Mouse (Mus musculus) brain, embryonic 14.5 days (tissue): ENCODE data around the gene Atp5h. TPM values are rescaled to one million over a fixed set of nuclear protein-coding genes. Genes with fewer than 3 reads are reported as not detected.

Source experiments
- DNase-seq: peaks from one replicate; pipeline ENCODE4 v3.0.0-alpha.2; 2011; ENCODE audit warnings: low read depth
- CTCF ChIP-seq: fragments of 200-500 bp; IDR thresholded peaks from 2 replicates; pipeline ENCODE4 v1.5.1; 2012; ENCODE audit warnings: inconsistent platforms, mild to moderate bottlenecking, moderate library complexity, borderline replicate concordance; ENCODE audit not compliant: insufficient read depth, insufficient read length; ENCODE audit errors: extremely low read depth
- POLR2A ChIP-seq: fragments of 200-500 bp; IDR thresholded peaks from 2 replicates; pipeline ENCODE4 v1.6.1; 2012; ENCODE audit warnings: mild to moderate bottlenecking, inconsistent platforms, borderline replicate concordance; ENCODE audit not compliant: poor library complexity, insufficient read depth, insufficient read length, severe bottlenecking; ENCODE audit errors: extremely low read depth
- polyA plus RNA-seq: library from polyadenylated mRNA; depleted of rRNA; stranded (reverse); fragments of >200 nt; gene quantifications from 2 replicates; pipeline ENCODE4 v1.2.3, GENCODE M21; 2012

Gene Atp5h
- polyA plus RNA-seq, 1 experiment: 399 TPM

DNA sequence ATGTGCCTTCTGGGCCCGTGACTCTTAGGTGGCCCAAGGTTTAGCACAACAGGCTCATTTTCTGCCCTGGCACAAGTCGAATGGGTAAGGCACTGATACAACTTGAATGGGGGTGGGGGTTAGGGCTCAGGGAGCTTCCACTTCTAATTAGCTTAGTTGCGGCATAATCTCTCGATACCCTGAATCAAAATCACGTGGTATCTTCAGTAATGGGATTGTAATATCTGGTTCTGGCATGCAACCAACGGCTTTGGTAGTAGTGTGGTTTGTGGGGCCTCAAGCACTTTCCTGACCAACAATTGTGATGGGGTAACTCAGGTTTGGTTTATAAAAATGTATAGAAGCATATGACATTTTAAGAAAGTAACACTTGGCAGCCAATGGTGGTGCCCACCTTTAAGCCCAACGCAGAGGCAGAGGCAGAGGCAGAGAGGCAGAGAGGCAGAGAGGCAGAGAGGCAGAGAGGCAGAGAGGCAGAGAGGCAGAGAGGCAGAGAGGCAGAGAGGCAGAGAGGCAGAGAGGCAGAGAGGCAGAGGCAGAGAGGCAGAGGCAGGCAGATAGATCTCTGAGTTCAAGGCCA, 32.6 kb upstream of the Atp5h start:
- peak; percentile 23 for DNase-seq
- TF ChIP-seq CTCF: no peak
- no peak for TF ChIP-seq POLR2A

- no peak for DNase-seq
- TF ChIP-seq POLR2A (no peak), CTCF (no peak)
Measured at GRCm38 (mm10) chr11:115451781-115452241, 32.0 kb upstream of the Atp5h start.

- TF ChIP-seq CTCF: no peak
- TF ChIP-seq POLR2A: no peak
- no peak for DNase-seq
Measured at GRCm38 (mm10) chr11:115450176-115450575, 30.4 kb upstream of the Atp5h start.

DNA sequence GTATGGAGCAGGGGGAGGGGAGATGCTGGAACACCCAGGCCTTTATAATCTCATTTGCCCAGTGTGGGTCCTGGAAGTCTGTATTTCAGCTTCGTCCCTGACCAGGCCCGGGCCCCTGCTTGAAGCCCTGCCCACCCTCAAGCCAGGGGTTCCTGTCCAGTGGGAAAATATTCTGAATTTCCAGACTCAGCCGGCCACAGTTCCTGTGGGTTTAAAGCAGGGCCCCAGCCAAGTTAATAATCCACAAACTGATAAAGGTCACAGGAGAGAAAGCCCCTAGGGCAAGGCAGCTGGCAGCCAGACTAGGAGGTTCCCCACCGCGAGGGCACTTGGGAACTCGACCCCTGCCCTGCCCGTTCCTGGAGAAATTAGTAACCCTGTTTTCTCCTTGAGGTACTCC, 29.2 kb upstream of the Atp5h start:
- TF ChIP-seq POLR2A (no peak), CTCF (no peak)
- no peak for DNase-seq

- no peak for DNase-seq
- TF ChIP-seq CTCF (no peak), POLR2A (no peak)
Measured at GRCm38 (mm10) chr11:115448075-115448474, 28.3 kb upstream of the Atp5h start.

DNA sequence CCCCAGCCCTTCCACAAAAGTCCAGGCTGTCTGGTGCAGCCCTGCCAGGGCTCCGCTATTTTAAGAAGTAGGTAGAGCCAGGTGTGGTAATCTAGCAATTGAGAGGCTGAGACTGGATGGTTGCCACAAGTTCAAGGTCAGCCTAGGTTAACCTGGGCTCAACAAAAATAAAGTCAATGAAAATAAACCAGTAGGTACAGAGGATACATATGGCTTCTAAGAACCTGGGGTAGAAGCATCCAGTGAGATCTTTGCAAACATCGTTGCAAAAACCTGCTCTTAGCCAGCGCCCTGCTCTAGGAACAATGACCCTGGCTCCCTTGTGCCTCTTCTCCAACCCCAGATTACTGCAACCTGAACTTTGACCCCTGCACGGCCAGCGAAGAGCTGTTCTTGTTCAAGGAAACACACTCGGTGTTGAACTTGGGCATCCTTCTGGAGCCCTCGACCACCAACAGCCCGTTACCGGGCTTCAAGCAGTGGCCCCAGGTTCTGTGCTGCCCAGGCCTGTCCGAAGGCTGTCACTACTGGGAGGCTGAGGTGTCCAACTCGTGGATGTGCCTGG, 27.6 kb upstream of the Atp5h start:
- no peak for TF ChIP-seq POLR2A
- TF ChIP-seq CTCF: no peak
- no peak for DNase-seq

DNA sequence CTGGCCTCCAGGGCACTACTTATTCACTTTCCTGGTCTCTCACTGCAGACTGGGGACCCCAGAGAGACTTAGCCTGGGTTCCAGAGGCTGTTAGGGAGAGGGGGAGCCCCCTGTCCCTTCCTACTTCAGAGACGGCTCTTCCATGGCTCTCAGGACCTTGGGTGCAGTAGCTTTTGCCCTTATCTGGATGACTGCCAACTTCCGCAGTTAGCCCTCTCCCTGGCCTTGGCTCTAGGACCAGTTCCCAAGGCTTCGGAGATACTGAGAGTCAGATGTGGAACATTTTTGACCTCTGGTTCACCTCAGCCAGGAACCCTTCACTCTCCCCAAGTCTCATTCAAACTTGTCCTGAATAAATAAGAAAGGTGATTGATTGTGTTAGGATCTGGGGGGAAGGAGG, 27.1 kb upstream of the Atp5h start:
- TF ChIP-seq CTCF (no peak), POLR2A (no peak)
- no peak for DNase-seq

- TF ChIP-seq POLR2A (no peak), CTCF (no peak)
- DNase-seq: peak; percentile 13
Measured at GRCm38 (mm10) chr11:115441417-115441816, 21.7 kb upstream of the Atp5h start.

DNA sequence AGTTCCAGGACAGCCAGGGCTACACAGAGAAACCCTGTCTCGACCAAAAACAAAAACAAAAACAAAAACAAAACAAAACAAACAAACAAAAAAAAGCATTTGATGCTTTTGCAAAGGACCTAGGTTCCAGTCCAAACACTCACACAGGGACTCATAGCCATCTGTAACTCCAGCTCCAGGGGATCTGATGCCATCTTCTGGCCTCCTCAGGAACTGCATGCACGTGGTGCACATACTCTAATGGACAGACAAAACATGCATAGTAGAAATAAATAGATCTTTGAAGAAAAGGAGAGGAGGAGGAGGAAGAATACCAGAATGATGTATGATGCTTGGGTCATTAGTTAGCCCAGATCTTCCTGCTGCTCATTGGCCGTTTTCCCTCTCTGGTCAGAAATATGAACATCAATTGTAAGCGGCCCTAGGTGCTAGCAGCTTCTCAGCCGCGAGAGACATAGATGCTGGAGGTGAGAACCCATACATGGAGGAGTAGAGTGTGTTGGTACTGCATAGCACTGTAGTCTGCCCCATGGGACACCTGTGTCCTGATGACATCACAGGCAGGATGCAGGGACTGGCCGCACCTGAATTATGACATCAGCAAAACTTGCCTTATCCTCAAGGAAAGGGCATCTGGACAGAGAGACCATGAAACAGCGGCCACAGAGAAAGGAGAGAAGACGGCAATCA, 20.3 kb upstream of the Atp5h start, which contains the start of gene Trim80:
Gene Trim80, plus strand, starts transcription at position 640 of the 690 bp plus-strand sequence.
- TF ChIP-seq POLR2A: no peak
- TF ChIP-seq CTCF: no peak; the same call in 1 of the 2 replicates

DNA sequence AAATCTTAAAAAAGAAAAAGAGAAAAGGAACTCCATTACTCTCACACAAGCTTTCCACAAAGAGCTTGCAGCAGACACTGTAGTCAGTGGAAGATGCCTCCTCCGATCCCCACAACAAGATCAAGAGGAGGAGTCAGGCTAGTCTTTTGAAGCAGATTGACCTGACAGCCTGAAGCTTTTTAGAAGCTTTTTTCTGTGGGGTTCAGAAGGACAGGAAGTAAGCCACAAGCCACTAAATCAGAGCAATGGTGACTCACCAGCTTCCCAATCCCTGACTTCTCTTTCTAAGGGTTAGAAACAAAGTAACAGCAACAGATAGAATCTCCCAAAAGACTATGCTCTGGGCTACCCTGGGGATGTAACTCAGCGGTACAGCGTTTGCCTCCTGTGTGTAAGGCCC, 19.6 kb upstream of the Atp5h start:
- DNase-seq: no peak
- TF ChIP-seq POLR2A (no peak), CTCF (no peak)

More for the DNA sequence above, 20.3 kb upstream of the Atp5h start, which contains the start of gene Trim80:
- no peak for DNase-seq

DNA sequence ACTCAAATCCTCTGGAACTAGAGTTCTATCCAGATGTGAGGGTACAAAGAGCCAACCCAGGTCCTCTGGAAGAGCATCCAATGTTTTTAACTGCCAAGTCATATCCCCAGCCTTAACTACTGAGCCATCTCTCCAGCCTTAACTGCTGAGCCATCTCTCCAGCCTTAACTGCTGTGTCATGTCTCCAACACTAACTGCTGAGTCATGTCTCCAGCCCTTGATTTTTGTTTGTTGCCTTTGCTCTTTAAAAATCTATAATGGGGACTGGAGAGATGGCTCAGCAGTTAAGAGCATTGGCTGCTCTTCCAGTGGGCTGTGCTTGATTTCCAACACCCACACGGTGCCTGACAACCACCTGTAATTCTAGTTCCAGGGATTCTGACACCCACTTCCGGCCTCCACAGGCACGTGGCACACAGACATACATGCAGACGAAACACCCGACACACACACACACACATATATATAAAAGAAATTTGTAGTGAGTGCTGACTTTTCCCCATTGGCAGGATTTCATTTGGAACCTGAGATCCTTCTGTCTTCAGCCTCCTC, 17.9 kb upstream of the Atp5h start:
- DNase-seq: no peak
- no peak for TF ChIP-seq POLR2A
- TF ChIP-seq CTCF: no peak

- TF ChIP-seq POLR2A: no peak
- TF ChIP-seq CTCF: no peak
Measured at GRCm38 (mm10) chr11:115435596-115436337, 16.0 kb upstream of the Atp5h start.

DNA sequence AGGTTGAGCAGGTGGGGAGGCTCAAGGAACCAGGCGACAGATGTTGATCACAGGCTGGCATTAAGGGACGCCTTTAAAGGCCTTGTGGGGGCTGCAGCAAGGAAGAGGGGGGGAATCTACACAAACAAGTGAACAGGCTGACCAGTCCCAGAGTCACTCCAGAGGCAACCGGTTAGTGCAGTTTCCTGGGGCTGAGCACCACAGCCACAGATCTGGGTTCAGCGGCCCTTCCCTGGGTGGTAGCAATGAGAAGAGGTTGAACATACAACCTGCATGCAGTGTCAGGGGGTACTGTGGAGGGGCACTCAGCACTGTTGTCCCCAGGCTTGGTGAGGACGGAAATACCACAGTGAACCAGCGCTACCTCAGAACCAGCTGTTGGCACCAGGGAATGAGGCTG, 13.6 kb upstream of the Atp5h start:
- no peak for DNase-seq
- TF ChIP-seq CTCF: no peak
- no peak for TF ChIP-seq POLR2A

More at GRCm38 (mm10) chr11:115435596-115436337, 16.0 kb upstream of the Atp5h start:
- DNase-seq: peak; percentile 74

- DNase-seq: no peak
- TF ChIP-seq CTCF (no peak), POLR2A (no peak)
Measured at GRCm38 (mm10) chr11:115432814-115433213, 13.1 kb upstream of the Atp5h start.
